Mouse (Mus musculus) hindbrain, embryonic 14.5 days (tissue): ENCODE data around the gene Tmprss13. TPM values are rescaled to one million over a fixed set of nuclear protein-coding genes. Genes with fewer than 3 reads are reported as not detected.

Experiments
- ATAC-seq: fragments of 200-750 bp; cut with Nextera tagmentation; 2 replicates; pipeline ENCODE4 v1.8.0; 2017; ENCODE audit warnings: moderate number of reproducible peaks, mild to moderate bottlenecking, moderate TSS enrichment, moderate library complexity; ENCODE audit not compliant: low FRiP score
- DNase-seq: peaks from one replicate; pipeline ENCODE4 v3.0.0-alpha.2; 2015; ENCODE audit warnings: low spot score
- H3K27ac ChIP-seq: fragments of 300-500 bp; sonication (generic); 2 replicates; pipeline ENCODE4 v1.5.1; 2014; ENCODE audit warnings: mild to moderate bottlenecking, moderate library complexity
- H3K27me3 ChIP-seq: fragments of 300-500 bp; sonication (generic); 2 replicates; pipeline ENCODE4 v1.6.1; 2014; ENCODE audit warnings: mild to moderate bottlenecking, low read length, mixed read lengths; ENCODE audit not compliant: control insufficient read depth, insufficient read depth
- H3K36me3 ChIP-seq: fragments of 300-500 bp; sonication (generic); replicated peaks from 2 replicates; pipeline ENCODE4 v1.6.1; 2014; ENCODE audit not compliant: control insufficient read depth, insufficient read depth
- H3K4me1 ChIP-seq: fragments of 300-500 bp; sonication (generic); replicated peaks from 2 replicates; pipeline ENCODE4 v1.6.1; 2014; ENCODE audit warnings: antibody characterized with exemption, low read length, mixed read lengths; ENCODE audit not compliant: control insufficient read depth, insufficient read depth
- H3K4me2 ChIP-seq: fragments of 300-500 bp; sonication (generic); replicated peaks from 2 replicates; pipeline ENCODE4 v1.6.1; 2014; ENCODE audit warnings: mild to moderate bottlenecking, moderate library complexity
- H3K4me3 ChIP-seq: fragments of 300-500 bp; sonication (generic); replicated peaks from 2 replicates; pipeline ENCODE4 v1.5.1; 2014; ENCODE audit warnings: mild to moderate bottlenecking, low read length
- H3K9ac ChIP-seq: fragments of 300-500 bp; sonication (generic); 2 replicates; pipeline ENCODE4 v1.6.1; 2014
- H3K9me3 ChIP-seq: fragments of 300-500 bp; sonication (generic); 2 replicates; pipeline ENCODE4 v1.6.1; 2016; ENCODE audit warnings: low read length; ENCODE audit not compliant: control insufficient read depth
- WGBS: fragments of 180-500 bp; shearing (Covaris S2); extraction: QIAGEN DNeasy Blood & Tissue Kit; methylation state at CpG from one replicate; pipeline ENCODE4 v1.1.7; 2014; 5-methylcytosine and 5-hydroxymethylcytosine counted together
- polyA plus RNA-seq: library from polyadenylated mRNA; unstranded; fragments of >200 nt; fragmentation: Nextera tagmentation; extraction: Ambion mirVana; gene quantifications from 2 replicates; pipeline ENCODE4 v1.2.1, GENCODE M21; 2014

Tmprss13 gene
- polyA plus RNA-seq, 1 experiment from 2014 or later: not detected

GRCm38 (mm10) chr9:45371337-45371707, 52.4 kb downstream of the Tmprss13 start:
- peaks cover 6% of the 10 kb centered on the region; the same call in 1 of the 2 replicates for H3K36me3 ChIP-seq
- DNase-seq (peak; percentile 77), ATAC-seq (peak; percentile 69)
- peaks cover 22% of the 10 kb centered on the region for H3K4me1 ChIP-seq
- H3K27ac ChIP-seq: peak overlapping the region; percentile 84
- H3K9ac ChIP-seq: peak overlapping the region; percentile 72
- peak overlapping the region; percentile 69 for H3K4me2 ChIP-seq
- no peaks in the 10 kb centered on the region for H3K27me3 ChIP-seq
- no peaks in the 10 kb centered on the region for H3K9me3 ChIP-seq
- 3% methylated on average over 2 of the region's 2 CpGs for WGBS
- H3K4me3 ChIP-seq: peak overlapping the region; percentile 55

- peaks cover 35% of the 10 kb centered on the region for H3K4me1 ChIP-seq
- H3K4me2 ChIP-seq: no peak overlapping the region
- H3K9me3 ChIP-seq: no peaks in the 10 kb centered on the region
- DNase-seq (no peak), ATAC-seq (no peak)
- H3K36me3 ChIP-seq: peaks cover 6% of the 10 kb centered on the region; the same call in 1 of the 2 replicates
- H3K9ac ChIP-seq: no peak overlapping the region
- no peaks in the 10 kb centered on the region for H3K27me3 ChIP-seq
- H3K27ac ChIP-seq: no peak overlapping the region
- no peak overlapping the region for H3K4me3 ChIP-seq
- WGBS: 83% methylated on average over 3 of the region's 3 CpGs
Observed at GRCm38 (mm10) chr9:45373896-45374295, 55.0 kb downstream of the Tmprss13 start.

GRCm38 (mm10) chr9:45374988-45375502, 56.1 kb downstream of the Tmprss13 start:
- no peak overlapping the region for H3K4me2 ChIP-seq
- no peak overlapping the region for H3K4me3 ChIP-seq
- H3K4me1 ChIP-seq: peaks cover 35% of the 10 kb centered on the region
- no peak overlapping the region for H3K27ac ChIP-seq
- H3K9ac ChIP-seq: no peak overlapping the region
- ATAC-seq (no peak), DNase-seq (no peak)
- no peaks in the 10 kb centered on the region for H3K27me3 ChIP-seq
- no peaks in the 10 kb centered on the region for H3K9me3 ChIP-seq
- peaks cover 6% of the 10 kb centered on the region; the same call in 1 of the 2 replicates for H3K36me3 ChIP-seq
- 95% methylated on average over 6 of the region's 6 CpGs for WGBS

- Histone ChIP-seq H3K4me1 (peaks cover 41% of the 10 kb centered on the region), H3K36me3 (peaks cover 6% of the 10 kb centered on the region; the same call in 1 of the 2 replicates), H3K9ac (no peak overlapping the region), H3K9me3 (no peaks in the 10 kb centered on the region), H3K4me2 (no peak overlapping the region), H3K4me3 (no peak overlapping the region), H3K27ac (no peak overlapping the region), H3K27me3 (no peaks in the 10 kb centered on the region)
- DNase-seq: no peak
- WGBS: 76% methylated on average over 4 of the region's 4 CpGs
- no peak for ATAC-seq
Observed at GRCm38 (mm10) chr9:45376427-45376826, 57.5 kb downstream of the Tmprss13 start.

GRCm38 (mm10) chr9:45376883-45377282, 58.0 kb downstream of the Tmprss13 start:
- no peaks in the 10 kb centered on the region for H3K27me3 ChIP-seq
- peaks cover 6% of the 10 kb centered on the region; the same call in 1 of the 2 replicates for H3K36me3 ChIP-seq
- 71% methylated on average over 2 of the region's 2 CpGs for WGBS
- ATAC-seq: no peak
- peaks cover 41% of the 10 kb centered on the region for H3K4me1 ChIP-seq
- DNase-seq: no peak
- no peaks in the 10 kb centered on the region for H3K9me3 ChIP-seq
- no peak overlapping the region for H3K9ac ChIP-seq
- H3K4me3 ChIP-seq: no peak overlapping the region
- H3K27ac ChIP-seq: no peak overlapping the region
- H3K4me2 ChIP-seq: no peak overlapping the region

GRCm38 (mm10) chr9:45380411-45381251, 61.7 kb downstream of the Tmprss13 start:
- peak; percentile 70; the same call in 1 of the 2 replicates for ATAC-seq
- no peaks in the 10 kb centered on the region; the same call in 1 of the 2 replicates for H3K36me3 ChIP-seq
- peak overlapping the region; percentile 2; the same call in 1 of the 2 replicates for H3K9ac ChIP-seq
- no peaks in the 10 kb centered on the region for H3K9me3 ChIP-seq
- peak; percentile 31 for DNase-seq
- 34% methylated on average over 10 of the region's 10 CpGs for WGBS
- H3K4me1 ChIP-seq: peaks cover 32% of the 10 kb centered on the region
- H3K27me3 ChIP-seq: no peaks in the 10 kb centered on the region
- no peak overlapping the region for H3K4me3 ChIP-seq
- no peak overlapping the region for H3K4me2 ChIP-seq
- H3K27ac ChIP-seq: peak overlapping the region; percentile 66

GRCm38 (mm10) chr9:45382336-45382735, 63.4 kb downstream of the Tmprss13 start:
- WGBS: 60% methylated on average over 5 of the region's 5 CpGs
- peaks cover 23% of the 10 kb centered on the region for H3K4me1 ChIP-seq

GRCm38 (mm10) chr9:45382834-45383233, 63.9 kb downstream of the Tmprss13 start:
- Histone ChIP-seq H3K4me1 (peaks cover 23% of the 10 kb centered on the region), H3K27me3 (no peaks in the 10 kb centered on the region), H3K4me2 (no peak overlapping the region), H3K36me3 (no peaks in the 10 kb centered on the region), H3K9me3 (no peaks in the 10 kb centered on the region), H3K4me3 (no peak overlapping the region), H3K27ac (no peak overlapping the region), H3K9ac (no peak overlapping the region)
- no peak for ATAC-seq
- WGBS: 65% methylated on average over 5 of the region's 5 CpGs
- no peak for DNase-seq

More at GRCm38 (mm10) chr9:45382336-45382735, 63.4 kb downstream of the Tmprss13 start:
- ATAC-seq (no peak), DNase-seq (no peak)
- no peaks in the 10 kb centered on the region for H3K27me3 ChIP-seq
- no peak overlapping the region for H3K4me3 ChIP-seq
- no peak overlapping the region for H3K27ac ChIP-seq
- no peak overlapping the region for H3K9ac ChIP-seq
- H3K9me3 ChIP-seq: no peaks in the 10 kb centered on the region
- no peaks in the 10 kb centered on the region for H3K36me3 ChIP-seq
- no peak overlapping the region for H3K4me2 ChIP-seq

GRCm38 (mm10) chr9:45383883-45384282, 65.0 kb downstream of the Tmprss13 start:
- Histone ChIP-seq H3K9ac (no peak overlapping the region), H3K27ac (no peak overlapping the region), H3K4me3 (no peak overlapping the region), H3K36me3 (no peaks in the 10 kb centered on the region), H3K9me3 (no peaks in the 10 kb centered on the region), H3K27me3 (no peaks in the 10 kb centered on the region), H3K4me1 (peaks cover 17% of the 10 kb centered on the region), H3K4me2 (no peak overlapping the region)
- DNase-seq (no peak), ATAC-seq (no peak)
- WGBS: 96% methylated on average over 6 of the region's 6 CpGs
